ENCODE assay signal across 8 mouse cellular contexts in the genomic region with DNA sequence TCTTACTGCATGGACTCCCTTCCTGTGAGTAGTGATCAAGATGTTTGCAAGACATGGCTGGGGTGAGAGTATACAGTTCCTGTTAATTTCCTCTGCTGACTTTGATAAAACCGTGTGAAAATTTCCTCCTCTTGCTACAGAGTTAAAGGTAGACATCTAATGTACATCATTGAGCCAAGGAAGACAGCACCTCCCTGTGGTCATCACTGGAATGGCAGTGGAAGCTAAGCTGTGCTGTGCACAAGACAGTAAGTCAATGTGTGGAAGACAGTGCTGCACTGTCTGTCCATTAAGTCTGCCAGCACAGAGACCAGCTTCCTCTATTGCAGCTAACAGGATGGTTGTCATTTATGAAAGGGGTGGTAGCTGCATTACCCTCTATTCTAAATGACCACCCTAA. TPM values are rescaled to one million over a fixed set of nuclear protein-coding genes. Genes with fewer than 3 reads are reported as not detected.
A peak's percentile ranks its signal among the peaks of the same experiment; 100 is the strongest.
DNase-seq lines count a peak whose midpoint lies in the region; ATAC-seq and TF ChIP-seq lines count a peak whose summit lies in the region.

No protein-coding gene starts in this region.

- no peaks in the 10 kb centered on the region for H3K9me3 ChIP-seq in E14TG2a.4 (ENCODE audit: low read length)
- no peaks in the 10 kb centered on the region for H3K9me3 ChIP-seq in lung, embryonic 14.5 days (ENCODE audit: low read depth, low read length)

- no peak overlapping the region for H3K4me2 ChIP-seq in lung, embryonic 14.5 days

- ATAC-seq in lung, embryonic 14.5 days (ENCODE audit: insufficient read depth), result peak; percentile 47; the same call in 1 of the 2 replicates
- ATAC-seq in erythroblast, adult 5-6 weeks (replicated peaks; ENCODE audit: low FRiP score, poor library complexity, severe bottlenecking), result no peak

- H3K4me1 ChIP-seq in E14TG2a.4 (replicated peaks; ENCODE audit: low read depth, low read length), result no peaks in the 10 kb centered on the region
- H3K4me1 ChIP-seq in lung, embryonic 14.5 days (ENCODE audit: insufficient read depth), result no peaks in the 10 kb centered on the region

- no peak overlapping the region for H3K27ac ChIP-seq in lung, embryonic 14.5 days (ENCODE audit: low read depth)

- no peak overlapping the region for H3K4me3 ChIP-seq in E14TG2a.4 (replicated peaks; ENCODE audit: low read length)
- no peak overlapping the region for H3K4me3 ChIP-seq in lung, embryonic 14.5 days (ENCODE audit: low read depth, low read length)

- 8% methylated on average over 1 of the region's 1 CpGs for WGBS in lung, embryonic 14.5 days

- H3K36me3 ChIP-seq in E14TG2a.4 (ENCODE audit: insufficient read depth, low read length), result no peaks in the 10 kb centered on the region
- peaks cover 5% of the 10 kb centered on the region; the same call in 1 of the 2 replicates for H3K36me3 ChIP-seq in lung, embryonic 14.5 days (ENCODE audit: insufficient read depth)

- H3K27me3 ChIP-seq in E14TG2a.4 (ENCODE audit: insufficient read depth, low read length), result no peaks in the 10 kb centered on the region
- H3K27me3 ChIP-seq in lung, embryonic 14.5 days (ENCODE audit: insufficient read depth, low read length), result no peaks in the 10 kb centered on the region

- H3K9ac ChIP-seq in lung, embryonic 14.5 days, result no peak overlapping the region

- peak; percentile 72 for TF ChIP-seq CTCF in E14TG2a.4 (conservative IDR thresholded peaks at IDR 0.05; ENCODE audit: low read length)
- peak; percentile 93 for TF ChIP-seq CTCF in lung, embryonic 14.5 days (IDR thresholded peaks at IDR 0.05; ENCODE audit: low read depth)

- DNase-seq in A20 (ENCODE audit: low read depth, low spot score), result peak; percentile 65
- peak; percentile 27 for DNase-seq in cerebellum, adult 8-10 months
- peak; percentile 69 for DNase-seq in gastrocnemius, adult 18-20 months (ENCODE audit: low spot score)
- peak; percentile 72 to 88 for DNase-seq in kidney, postnatal 36 days
- peak; percentile 92 for DNase-seq in lung, embryonic 14.5 days
- peak; percentile 76 for DNase-seq in right cerebral cortex, postnatal 14 days

RNA-seq across cellular contexts. Expression of gene Ccdc158, which starts 18.8 kb away (rescaled TPM):
- 1 to 10 TPM in 1 of 2 experiments, under 1 TPM in 1; 0.43 to 1.2 TPM for total RNA-seq in gastrocnemius, adult 18-20 months (2021)
- 2.3 and 2.6 TPM in 2 replicates for polyA plus RNA-seq in lung, embryonic 14.5 days (2014; fragmentation: Nextera tagmentation; extraction: Ambion mirVana)
- total RNA-seq in erythroblast, adult 5-6 weeks (2015; ENCODE audit: low replicate concordance), result 0.77 and 2.9 TPM in 2 replicates
- 0.56 TPM in 1 of 2 replicates, not detected in the other for total RNA-seq in erythroblast, adult 5-6 weeks (2017; ENCODE audit: low replicate concordance)

RNA-seq across cellular contexts. Expression of gene Shroom3, which starts 27.0 kb away (rescaled TPM):
- 1 to 10 TPM in 1 of 2 experiments, under 1 TPM in 1; 0.50 to 1.6 TPM for total RNA-seq in gastrocnemius, adult 18-20 months (2021)
- 5.6 and 6.9 TPM in 2 replicates for polyA plus RNA-seq in lung, embryonic 14.5 days (2014; fragmentation: Nextera tagmentation; extraction: Ambion mirVana)
- 0.96 TPM in 1 of 2 replicates, not detected in the other for total RNA-seq in erythroblast, adult 5-6 weeks (2015; ENCODE audit: low replicate concordance)
- total RNA-seq in erythroblast, adult 5-6 weeks (2017; ENCODE audit: low replicate concordance), result not detected in 2 replicates

RNA-seq across cellular contexts. Expression of gene Stbd1, which starts 53.4 kb away (rescaled TPM):
- 10 to 100 TPM; 38.4 to 40.8 TPM for total RNA-seq in gastrocnemius, adult 18-20 months (2021)
- polyA plus RNA-seq in lung, embryonic 14.5 days (2014; fragmentation: Nextera tagmentation; extraction: Ambion mirVana), result 116 and 127 TPM in 2 replicates
- not detected in 2 replicates for total RNA-seq in erythroblast, adult 5-6 weeks (2015; ENCODE audit: low replicate concordance)
- total RNA-seq in erythroblast, adult 5-6 weeks (2017; ENCODE audit: low replicate concordance), result 2.0 TPM in 1 of 2 replicates, not detected in the other

Comparison
In these comparisons a context has a peak if more than half of its experiments do, and no peak if none do; other contexts are left out.
1. DNase-seq: peak in every context shown above with its lines; median percentile 92 in lung, embryonic 14.5 days; 80 in kidney, postnatal 36 days; 76 in right cerebral cortex, postnatal 14 days; 69 in gastrocnemius, adult 18-20 months; 65 in A20; 27 in cerebellum, adult 8-10 months.
2. RNA of gene Stbd1, which starts 53.4 kb away (total RNA-seq): 38.4 to 40.8 TPM in gastrocnemius, adult 18-20 months; 2.0 TPM in erythroblast, adult 5-6 weeks; every median in the first group is over 10 times any median in the second.